8 mouse cellular contexts compared by ENCODE assay signal in genomic region chr10:59323488-59324161, GRCm38 (mm10). TPM values are rescaled to one million over a fixed set of nuclear protein-coding genes. Genes with fewer than 3 reads are reported as not detected.
DNase-seq lines count a peak whose midpoint lies in the region; ATAC-seq and TF ChIP-seq lines count a peak whose summit lies in the region.

No protein-coding gene starts in this region.

- H3K4me1 ChIP-seq in forebrain, embryonic 15.5 days = peaks cover 32% of the 10 kb centered on the region
- peaks cover 16% of the 10 kb centered on the region for H3K4me1 ChIP-seq in intestine, embryonic 14.5 days (replicated peaks; ENCODE audit: control insufficient read depth, insufficient read depth, low read length)
- peaks cover 7 to 9% of the 10 kb centered on the region in 2 experiments for H3K4me1 ChIP-seq in liver, embryonic 14.5 days (replicated peaks; ENCODE audit: control insufficient read depth in 2 of 2, insufficient read depth in 2 of 2, low read length in 1 of 2)
- H3K4me1 ChIP-seq in neural tube, embryonic 14.5 days (ENCODE audit: control insufficient read depth, insufficient read depth, low read length) = peaks cover 11% of the 10 kb centered on the region; the same call in 1 of the 2 replicates

- no peak for TF ChIP-seq EP300 in liver, embryonic 14.5 days (IDR thresholded peaks at IDR 0.05; ENCODE audit: low read depth)

- peak overlapping the region; percentile 90 for H3K9ac ChIP-seq in forebrain, embryonic 15.5 days (replicated peaks)
- peak overlapping the region; percentile 77 for H3K9ac ChIP-seq in intestine, embryonic 14.5 days (ENCODE audit: low read length)
- H3K9ac ChIP-seq in liver, embryonic 14.5 days (replicated peaks) = peak overlapping the region; percentile 85
- H3K9ac ChIP-seq in neural tube, embryonic 14.5 days (replicated peaks; ENCODE audit: low read depth, low read length) = peak overlapping the region; percentile 80

- WGBS in forebrain, embryonic 15.5 days = 3% methylated on average over 47 of the region's 49 CpGs
- WGBS in intestine, embryonic 14.5 days = under 1% methylated on average over 49 of the region's 49 CpGs
- WGBS in liver, embryonic 14.5 days (ENCODE audit: insufficient replicate concordance) = under 1% methylated on average over 48 of the region's 49 CpGs
- 1% methylated on average over 30 of the region's 49 CpGs for WGBS in neural tube, embryonic 14.5 days

- no peak for TF ChIP-seq CTCF in liver, embryonic 14.5 days (IDR thresholded peaks at IDR 0.05; ENCODE audit: low read depth)

- peak overlapping the region; percentile 89 for H3K4me3 ChIP-seq in forebrain, embryonic 15.5 days
- peak overlapping the region; percentile 74 for H3K4me3 ChIP-seq in intestine, embryonic 14.5 days (ENCODE audit: low read depth, low read length)
- H3K4me3 ChIP-seq in liver, embryonic 14.5 days (ENCODE audit: insufficient read depth in 1 of 2, low read depth in 2 of 2, low read length in 2 of 2) = peak overlapping the region; percentile 81 to 87
- H3K4me3 ChIP-seq in neural tube, embryonic 14.5 days (ENCODE audit: low read depth, low read length) = peak overlapping the region; percentile 71

- H3K27me3 ChIP-seq in forebrain, embryonic 15.5 days = no peaks in the 10 kb centered on the region
- H3K27me3 ChIP-seq in intestine, embryonic 14.5 days (replicated peaks; ENCODE audit: control insufficient read depth, insufficient read depth, low read length) = no peaks in the 10 kb centered on the region
- H3K27me3 ChIP-seq in liver, embryonic 14.5 days (ENCODE audit: control insufficient read depth, insufficient read depth, low read length) = no peaks in the 10 kb centered on the region
- no peaks in the 10 kb centered on the region for H3K27me3 ChIP-seq in neural tube, embryonic 14.5 days (ENCODE audit: control insufficient read depth, insufficient read depth, low read length)

- peak; percentile 80 for ATAC-seq in forebrain, embryonic 15.5 days (replicated peaks)
- ATAC-seq in intestine, embryonic 14.5 days (replicated peaks; ENCODE audit: low FRiP score, low TSS enrichment, low read depth) = peak; percentile 71
- peak; percentile 72 for ATAC-seq in liver, embryonic 14.5 days (ENCODE audit: insufficient read depth)
- peak; percentile 77 for ATAC-seq in neural tube, embryonic 14.5 days (ENCODE audit: low read depth)

- peak overlapping the region; percentile 94 for H3K27ac ChIP-seq in forebrain, embryonic 15.5 days (replicated peaks)
- H3K27ac ChIP-seq in intestine, embryonic 14.5 days (ENCODE audit: low read depth) = peak overlapping the region; percentile 93
- peak overlapping the region; percentile 55 for H3K27ac ChIP-seq in liver, embryonic 14.5 days
- peak overlapping the region; percentile 88 for H3K27ac ChIP-seq in neural tube, embryonic 14.5 days (ENCODE audit: low read depth, low read length)

- DNase-seq in retina, adult 2 months (ENCODE audit: low read depth, low spot score) = peak; percentile 50
- no peak for DNase-seq in retina, postnatal 1 day
- DNase-seq in adrenal gland, postnatal 14 days = peak; percentile 86
- no peak for DNase-seq in intestine, embryonic 14.5 days (ENCODE audit: low spot score)
- peak; percentile 36 to 49 (median 45) for DNase-seq in liver, embryonic 14.5 days (ENCODE audit: low read depth in 3 of 3, low spot score in 3 of 3)
- DNase-seq in T-cell, adult 2 months (ENCODE audit: low spot score) = no peak

- peak overlapping the region; percentile 84 for H3K4me2 ChIP-seq in forebrain, embryonic 15.5 days (replicated peaks)
- peak overlapping the region; percentile 88 for H3K4me2 ChIP-seq in intestine, embryonic 14.5 days (ENCODE audit: low read length)
- peak overlapping the region; percentile 95 for H3K4me2 ChIP-seq in liver, embryonic 14.5 days (ENCODE audit: low read depth)
- peak overlapping the region; percentile 50 for H3K4me2 ChIP-seq in neural tube, embryonic 14.5 days (ENCODE audit: low read depth, low read length)

- H3K36me3 ChIP-seq in forebrain, embryonic 15.5 days = no peaks in the 10 kb centered on the region
- 0 out of 2 replicates have a peak, but pooled peaks cover under 1% of the 10 kb centered on the region for H3K36me3 ChIP-seq in intestine, embryonic 14.5 days (ENCODE audit: control insufficient read depth, insufficient read depth, low read length)
- no peaks in the 10 kb centered on the region for H3K36me3 ChIP-seq in liver, embryonic 14.5 days (replicated peaks; ENCODE audit: control insufficient read depth, insufficient read depth, low read depth)
- no peaks in the 10 kb centered on the region for H3K36me3 ChIP-seq in neural tube, embryonic 14.5 days (ENCODE audit: control insufficient read depth, insufficient read depth, low read length)

- no peaks in the 10 kb centered on the region for H3K9me3 ChIP-seq in forebrain, embryonic 15.5 days
- no peaks in the 10 kb centered on the region for H3K9me3 ChIP-seq in intestine, embryonic 14.5 days (ENCODE audit: control insufficient read depth, low read length)
- H3K9me3 ChIP-seq in liver, embryonic 14.5 days (ENCODE audit: control insufficient read depth, low read length) = no peaks in the 10 kb centered on the region
- no peaks in the 10 kb centered on the region for H3K9me3 ChIP-seq in neural tube, embryonic 14.5 days (ENCODE audit: control insufficient read depth, low read length)

RNA-seq across cellular contexts. Expression of gene P4ha1, which starts 0.5 kb away (rescaled TPM):
- total RNA-seq in adrenal gland, postnatal 14 days (2021) = 25.8 and 37.1 TPM in 2 replicates
- polyA plus RNA-seq in forebrain, embryonic 15.5 days (2015; fragmentation: Nextera tagmentation; extraction: Ambion mirVana) = 29.9 and 34.7 TPM in 2 replicates
- polyA plus RNA-seq in intestine, embryonic 14.5 days (2014; fragmentation: Nextera tagmentation; extraction: Ambion mirVana) = 65.2 and 70.5 TPM in 2 replicates
- polyA plus RNA-seq in liver, embryonic 14.5 days (2012; rRNA removed) = 3.9 and 5.1 TPM in 2 replicates
- 9.3 and 9.6 TPM in 2 replicates for polyA plus RNA-seq in liver, embryonic 14.5 days (2014; fragmentation: Nextera tagmentation; extraction: Ambion mirVana)
- polyA plus RNA-seq in neural tube, embryonic 14.5 days (2014; fragmentation: Nextera tagmentation; extraction: Ambion mirVana) = 18.2 and 28.4 TPM in 2 replicates

Comparison
In these comparisons a context has a peak if more than half of its experiments do, and no peak if none do; other contexts are left out.
1. DNase-seq: peak in retina, adult 2 months (single experiment), adrenal gland, postnatal 14 days (single experiment) and liver, embryonic 14.5 days (3 of 3); none in retina, postnatal 1 day (single experiment), intestine, embryonic 14.5 days (single experiment) and T-cell, adult 2 months (single experiment).
2. Peak in every context shown above with its lines, with median percentiles within 50 percentile points of each other: ATAC-seq, H3K27ac ChIP-seq, H3K4me2 ChIP-seq, H3K4me3 ChIP-seq and H3K9ac ChIP-seq.